Mouse (Mus musculus) CH12.LX (cell line): ENCODE results near the gene Frrs1. TPM values are rescaled to one million over a fixed set of nuclear protein-coding genes. Genes with fewer than 3 reads are reported as not detected.

Source experiments
- DNase-seq: peaks from one replicate; pipeline ENCODE4 v3.0.0-alpha.2; 2013; ENCODE audit errors: extremely low read depth
- H3K27ac ChIP-seq: 2 replicates; pipeline ENCODE4 v1.5.1; 2012; ENCODE audit warnings: low read depth, mild to moderate bottlenecking, control low read depth, moderate library complexity; ENCODE audit not compliant: insufficient read depth
- H3K27me3 ChIP-seq: replicated peaks from 2 replicates; pipeline ENCODE3; 2012; ENCODE audit warnings: inconsistent platforms
- H3K36me3 ChIP-seq, 2 experiments: replicated peaks in 1 of 2; 2 replicates each; pipeline versions ENCODE3 to v1.6.1; 2012; ENCODE audit warnings: inconsistent platforms in 1 of 2, low read length in 1 of 2, mild to moderate bottlenecking in 1 of 2, mixed read lengths in 1 of 2, moderate library complexity in 1 of 2; ENCODE audit not compliant: control insufficient read depth in 1 of 2, insufficient read depth in 1 of 2
- H3K4me1 ChIP-seq, 2 experiments: 2 replicates each; pipeline ENCODE4 v1.6.1; 2012; ENCODE audit warnings: inconsistent platforms in 1 of 2, moderate library complexity in 1 of 2; ENCODE audit not compliant: insufficient read depth in 2 of 2, control insufficient read depth in 1 of 2
- H3K4me2 ChIP-seq: 2 replicates; pipeline ENCODE4 v1.6.1; 2012; ENCODE audit warnings: low read depth, mild to moderate bottlenecking, control low read depth; ENCODE audit not compliant: poor library complexity, insufficient read depth, severe bottlenecking
- H3K4me3 ChIP-seq, 3 experiments: fragments of 150-350 bp in 1 of 3; sonication (generic) in 1 of 3; replicated peaks in 1 of 3; 2 replicates each; pipeline versions ENCODE3 to v1.5.1; 2011 to 2012; ENCODE audit warnings: low read depth in 2 of 3, low read length in 2 of 3, mild to moderate bottlenecking in 2 of 3, moderate library complexity in 2 of 3, control low read depth in 1 of 3, improper control_type of control experiment in 1 of 3, inconsistent platforms in 1 of 3, mixed read lengths in 1 of 3; ENCODE audit not compliant: poor library complexity in 1 of 3
- H3K79me2 ChIP-seq: replicated peaks from 2 replicates; pipeline ENCODE4 v1.6.1; 2012; ENCODE audit warnings: mild to moderate bottlenecking, moderate library complexity; ENCODE audit not compliant: control insufficient read depth, poor library complexity, insufficient read depth, severe bottlenecking; ENCODE audit errors: extremely low read depth
- H3K9ac ChIP-seq: 2 replicates; pipeline ENCODE4 v1.6.1; 2012; ENCODE audit warnings: low read depth, mild to moderate bottlenecking, control low read depth, moderate library complexity; ENCODE audit not compliant: insufficient read depth
- H3K9me3 ChIP-seq: replicated peaks from 2 replicates; pipeline ENCODE3; 2012; ENCODE audit warnings: low read length, inconsistent platforms, mixed read lengths
- E2F4 ChIP-seq: IDR thresholded peaks from 2 replicates; pipeline ENCODE4 v1.6.1; 2011; ENCODE audit warnings: low read depth, low read length, improper control_type of control experiment; ENCODE audit not compliant: insufficient replicate concordance
- ELF1 ChIP-seq: IDR thresholded peaks from 2 replicates; pipeline ENCODE4 v1.6.1; 2014; ENCODE audit warnings: low read depth, mild to moderate bottlenecking, inconsistent platforms, low read length, improper control_type of control experiment
- EP300 ChIP-seq: IDR thresholded peaks from 2 replicates; pipeline ENCODE4 v1.6.1; 2011; ENCODE audit warnings: low read length, improper control_type of control experiment
- ETS1 ChIP-seq: conservative IDR thresholded peaks from 2 replicates; pipeline ENCODE4 v1.6.1; 2012; ENCODE audit warnings: low read depth, mild to moderate bottlenecking, inconsistent platforms, low read length, improper control_type of control experiment, moderate library complexity
- GABPA ChIP-seq: IDR thresholded peaks from 2 replicates; pipeline ENCODE4 v1.6.1; 2012; ENCODE audit warnings: low read depth, low read length, improper control_type of control experiment, inconsistent platforms; ENCODE audit not compliant: insufficient replicate concordance
- MAFK ChIP-seq: IDR thresholded peaks from 2 replicates; pipeline ENCODE4 v1.6.1; 2011; ENCODE audit warnings: low read length, improper control_type of control experiment; ENCODE audit not compliant: insufficient replicate concordance
- MAX ChIP-seq: IDR thresholded peaks from 2 replicates; pipeline ENCODE4 v1.6.1; 2011; ENCODE audit warnings: low read length, improper control_type of control experiment
- MEF2A ChIP-seq: IDR thresholded peaks from 2 replicates; pipeline ENCODE4 v1.6.1; 2014; ENCODE audit warnings: low read depth, mild to moderate bottlenecking, inconsistent platforms, low read length, improper control_type of control experiment, borderline replicate concordance
- MXI1 ChIP-seq: IDR thresholded peaks from 2 replicates; pipeline ENCODE4 v1.6.1; 2011; ENCODE audit warnings: mild to moderate bottlenecking, low read depth, low read length, improper control_type of control experiment
- MYC ChIP-seq: IDR thresholded peaks from 2 replicates; pipeline ENCODE4 v1.6.1; 2011; ENCODE audit warnings: low read depth, mild to moderate bottlenecking, improper control_type of control experiment, low read length
- NELFE ChIP-seq: IDR thresholded peaks from 2 replicates; pipeline ENCODE4 v1.6.1; 2011; ENCODE audit warnings: low read depth, low read length, improper control_type of control experiment
- NRF1 ChIP-seq: IDR thresholded peaks from 2 replicates; pipeline ENCODE4 v1.6.1; 2014; ENCODE audit warnings: low read depth, mild to moderate bottlenecking, inconsistent platforms, low read length, improper control_type of control experiment, moderate library complexity
- PAX5 ChIP-seq: IDR thresholded peaks from 2 replicates; pipeline ENCODE4 v1.6.1; 2012; ENCODE audit warnings: low read length, inconsistent platforms, mixed read lengths
- POLR2AphosphoS2 ChIP-seq: IDR thresholded peaks from 2 replicates; pipeline ENCODE4 v1.6.1; 2011; ENCODE audit warnings: low read depth, low read length, improper control_type of control experiment
- RAD21 ChIP-seq: IDR thresholded peaks from 2 replicates; pipeline ENCODE4 v1.6.1; 2011; ENCODE audit warnings: low read depth, mild to moderate bottlenecking, low read length, improper control_type of control experiment, moderate library complexity
- SIN3A ChIP-seq: IDR thresholded peaks from 2 replicates; pipeline ENCODE4 v1.6.1; 2012; ENCODE audit warnings: low read length, improper control_type of control experiment, inconsistent platforms
- SMC3 ChIP-seq: IDR thresholded peaks from 2 replicates; pipeline ENCODE4 v1.6.1; 2011; ENCODE audit warnings: low read depth, low read length, improper control_type of control experiment
- TBP ChIP-seq: conservative IDR thresholded peaks from 2 replicates; pipeline ENCODE4 v1.6.1; 2011; ENCODE audit warnings: low read depth, low read length, improper control_type of control experiment
- TCF12 ChIP-seq: IDR thresholded peaks from 2 replicates; pipeline ENCODE4 v1.6.1; 2014; ENCODE audit warnings: low read depth, mild to moderate bottlenecking, inconsistent platforms, low read length, improper control_type of control experiment
- USF1 ChIP-seq: IDR thresholded peaks from 2 replicates; pipeline ENCODE4 v1.6.1; 2014; ENCODE audit warnings: low read depth, mild to moderate bottlenecking, inconsistent platforms, low read length, improper control_type of control experiment
- ZMIZ1 ChIP-seq: IDR thresholded peaks from 2 replicates; pipeline ENCODE4 v1.6.1; 2012; ENCODE audit warnings: low read depth, mild to moderate bottlenecking, inconsistent platforms, low read length, improper control_type of control experiment
- ZNF384 ChIP-seq: IDR thresholded peaks from 2 replicates; pipeline ENCODE4 v1.6.1; 2012; ENCODE audit warnings: low read depth, low read length, improper control_type of control experiment, inconsistent platforms
- dilution Hi-C: fragments of 300-500 bp; cut with MboI; formaldehyde crosslinking; loops from 2 replicates; pipeline ENCODE4 v1.14.3; 2020; ENCODE audit warnings: low sequenced_read_pairs; ENCODE audit not compliant: extremely low pct_unique_long_range_greater_than_20kb, extremely low pct_ligation_motif_present
- in situ Hi-C: fragments of 300-500 bp; cut with MboI; formaldehyde crosslinking; loops from 3 replicates; pipeline ENCODE4 v1.14.3; 2019; ENCODE audit warnings: low sequenced_read_pairs, low pct_ligation_motif_present, low pct_unique_long_range_greater_than_20kb, mixed read lengths
- polyA plus RNA-seq: library from polyadenylated mRNA; unstranded; fragments of >175 nt; gene quantifications from 2 replicates; pipeline ENCODE4 v1.2.1, GENCODE M21; 2012; ENCODE audit warnings: low read depth; ENCODE audit not compliant: insufficient read length
- total RNA-seq, 2 experiments: library from RNA; depleted of rRNA; stranded (reverse); fragments of 300-350 nt in 1 of 2; fragments of >200 nt in 1 of 2; gene quantifications; 2 replicates each; pipeline ENCODE4 v1.2.3; 2012 to 2014

Frrs1 gene
- total and polyA plus RNA-seq, 3 experiments = 11.0 to 34.9 (median 16.5) TPM

DNA sequence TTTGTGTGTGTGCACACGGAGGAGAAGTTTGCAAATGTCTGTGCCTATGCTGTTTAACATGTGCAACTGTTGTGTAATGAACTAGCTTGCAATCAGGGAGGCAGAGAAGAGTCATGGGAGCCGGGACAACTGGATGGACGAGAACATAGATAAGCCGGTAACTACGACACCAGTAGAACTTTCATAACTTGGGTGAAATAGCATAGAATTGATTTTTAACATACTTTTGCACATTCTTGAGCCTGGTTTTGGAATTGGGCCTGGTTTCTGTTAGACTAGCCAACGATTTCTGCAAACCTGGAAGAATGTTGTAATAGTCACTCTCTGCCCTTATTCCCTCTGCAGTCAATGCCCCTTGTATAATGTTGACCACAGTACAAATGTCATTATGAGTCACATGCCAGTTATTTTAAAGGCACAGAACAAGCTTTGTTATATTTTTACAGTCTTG, 91.4 kb downstream of the Frrs1 start:
- no peak overlapping the region for H3K4me2 ChIP-seq
- DNase-seq = no peak
- dilution Hi-C loops = no loop called here

DNA sequence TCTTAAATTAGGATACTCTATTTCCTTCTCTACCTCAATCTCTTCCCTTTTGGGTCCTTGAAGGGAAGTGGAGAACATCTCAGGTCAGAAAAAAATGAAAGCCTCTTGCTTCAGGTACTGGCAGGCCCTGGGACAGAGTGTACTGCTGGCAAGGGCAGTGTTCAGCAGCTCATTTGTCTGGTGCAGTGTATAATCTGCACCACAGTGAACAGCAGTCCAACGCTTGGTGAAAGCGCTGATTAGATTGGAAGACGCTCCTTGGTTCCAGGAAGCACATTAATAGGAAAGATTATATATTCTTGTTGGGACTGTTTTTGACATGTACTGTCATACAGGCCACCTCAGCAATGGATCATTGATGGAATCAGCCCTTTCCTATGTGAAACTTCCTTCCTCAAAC, 92.2 kb downstream of the Frrs1 start:
- Histone ChIP-seq H3K4me3 (no peak overlapping the region), H3K79me2 (no peaks in the 10 kb centered on the region), H3K27ac (no peak overlapping the region), H3K27me3 (no peaks in the 10 kb centered on the region), H3K36me3 (no peaks in the 10 kb centered on the region), H3K4me2 (no peak overlapping the region), H3K9ac (no peak overlapping the region), H3K9me3 (no peaks in the 10 kb centered on the region), H3K4me1 (no peaks in the 10 kb centered on the region; a peak in 1 of 4 replicates)
- dilution Hi-C loops (no loop called here), in situ Hi-C loops (no loop called here)
- no peak for DNase-seq
- TF ChIP-seq EP300 (no peak), ZNF384 (no peak), TBP (no peak)

More for the DNA sequence above, 91.4 kb downstream of the Frrs1 start:
- H3K27ac ChIP-seq = no peak overlapping the region
- H3K36me3 ChIP-seq = no peaks in the 10 kb centered on the region
- no peak overlapping the region for H3K4me3 ChIP-seq
- no peaks in the 10 kb centered on the region for H3K79me2 ChIP-seq
- no peaks in the 10 kb centered on the region; a peak in 1 of 4 replicates for H3K4me1 ChIP-seq
- H3K9ac ChIP-seq = no peak overlapping the region
- in situ Hi-C loops = no loop called here
- no peak for TF ChIP-seq POLR2AphosphoS2
- no peaks in the 10 kb centered on the region for H3K27me3 ChIP-seq
- no peaks in the 10 kb centered on the region for H3K9me3 ChIP-seq

DNA sequence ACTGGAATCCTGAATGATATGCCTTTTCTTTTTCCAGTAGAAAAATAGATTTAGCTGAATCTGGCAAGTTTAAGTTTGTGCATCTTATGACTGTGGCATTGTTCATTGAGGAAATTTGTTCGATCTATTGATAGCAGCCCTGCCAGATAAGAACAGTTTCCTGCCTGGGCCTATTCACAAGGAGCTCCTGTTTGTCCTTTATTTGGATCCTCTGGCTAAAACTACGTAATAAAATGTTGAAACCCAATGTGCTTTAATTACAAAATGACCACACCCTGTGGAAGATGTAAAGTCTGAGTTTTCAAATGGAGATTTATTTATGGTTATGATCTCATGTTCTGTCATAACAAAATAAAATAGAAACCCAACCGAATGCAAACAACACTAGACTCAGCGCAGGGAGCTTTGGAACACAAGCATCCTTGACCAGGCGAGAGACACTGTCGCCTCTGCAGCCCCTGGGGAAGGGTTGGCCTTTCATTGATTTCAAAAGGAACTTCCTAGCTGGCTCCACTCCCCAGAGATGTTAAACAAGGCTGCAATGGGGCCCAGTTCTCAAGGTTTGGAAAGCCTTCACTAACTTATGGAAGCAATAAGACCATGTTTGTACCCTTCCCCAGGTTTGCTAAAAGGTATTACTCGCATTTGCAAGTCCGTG, 93.1 kb downstream of the Frrs1 start:
- Histone ChIP-seq H3K4me3 (no peak overlapping the region), H3K36me3 (no peaks in the 10 kb centered on the region), H3K4me1 (no peaks in the 10 kb centered on the region; a peak in 1 of 4 replicates), H3K79me2 (no peaks in the 10 kb centered on the region), H3K27me3 (no peaks in the 10 kb centered on the region), H3K9me3 (no peaks in the 10 kb centered on the region), H3K27ac (no peak overlapping the region), H3K9ac (no peak overlapping the region), H3K4me2 (no peak overlapping the region)
- dilution Hi-C loops (no loop called here), in situ Hi-C loops (no loop called here)
- TF ChIP-seq ZMIZ1 = no peak
- TF ChIP-seq USF1 = no peak
- no peak for TF ChIP-seq SIN3A
- TF ChIP-seq NELFE = no peak
- no peak for TF ChIP-seq PAX5
- no peak for TF ChIP-seq GABPA
- TF ChIP-seq NRF1 = no peak
- TF ChIP-seq ZNF384 = no peak
- TF ChIP-seq MEF2A = no peak
- TF ChIP-seq MAFK = no peak
- no peak for TF ChIP-seq SMC3
- no peak for TF ChIP-seq E2F4
- no peak for TF ChIP-seq RAD21
- TF ChIP-seq MYC = no peak
- no peak for TF ChIP-seq ETS1
- TF ChIP-seq ELF1 = no peak
- no peak for TF ChIP-seq MAX
- no peak for TF ChIP-seq EP300
- TF ChIP-seq MXI1 = no peak
- TF ChIP-seq TCF12 = no peak
- DNase-seq = no peak
